Comparison of ENCODE assay signal across 9 mouse cellular contexts in the genomic region with DNA sequence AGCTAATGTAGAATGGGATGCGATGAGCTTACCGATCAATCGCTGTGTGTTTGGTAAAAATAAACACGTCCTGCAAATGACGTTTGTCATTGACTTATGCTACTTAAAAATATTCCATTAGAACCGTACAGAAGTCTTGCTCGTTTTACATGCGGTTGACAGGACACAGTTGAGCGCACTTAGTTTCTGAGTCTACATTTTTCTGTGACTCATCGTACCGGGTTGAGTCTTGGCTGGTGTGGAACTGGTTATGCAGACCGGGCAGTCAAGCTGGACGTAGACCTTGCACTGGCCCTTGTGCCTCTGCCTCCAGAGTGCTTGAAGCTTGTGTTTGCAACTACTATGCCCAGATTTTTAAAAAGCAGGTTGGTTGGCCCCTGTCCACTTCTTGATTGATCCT. TPM values are rescaled to one million over a fixed set of nuclear protein-coding genes. Genes with fewer than 3 reads are reported as not detected.
DNase-seq lines count a peak whose midpoint lies in the region; ATAC-seq and TF ChIP-seq lines count a peak whose summit lies in the region.
"Had no signal": no experiment of that assay in that cellular context is flagged by ENCODE, and none has a peak within 500 bp of the region (broad histone marks: within the 10 kb centered on the region; RNA-seq: fewer than 3 reads in every experiment).

No protein-coding gene starts in this region.

- H3K4me2 ChIP-seq in forebrain, embryonic 15.5 days (replicated peaks), result peak overlapping the region; percentile 89
- H3K4me2 ChIP-seq in kidney, embryonic 16.5 days (replicated peaks; ENCODE audit: low read depth, low read length), result peak overlapping the region; percentile 86
- H3K4me2 ChIP-seq in midbrain, embryonic 11.5 days, result peak overlapping the region; percentile 93

- DNase-seq in adrenal gland, adult 2 months, result peak; percentile 56
- DNase-seq in adrenal gland, adult 18-20 months (ENCODE audit: low spot score in 2 of 2), result no peak
- DNase-seq in thymus, adult 2 months, result no peak
- no peak for DNase-seq in thymus, postnatal 0 days (ENCODE audit: low spot score)
- DNase-seq in midbrain, embryonic 11.5 days (ENCODE audit: low spot score, missing footprints), result no peak

- H3K36me3 ChIP-seq in thymus, adult 2 months (ENCODE audit: control insufficient read depth, insufficient read depth, low read length), result peaks cover 25% of the 10 kb centered on the region
- H3K36me3 ChIP-seq in forebrain, embryonic 15.5 days, result peaks cover 29% of the 10 kb centered on the region
- H3K36me3 ChIP-seq in kidney, embryonic 16.5 days (ENCODE audit: insufficient read depth, low read length), result peaks cover 30% of the 10 kb centered on the region
- peaks cover 9% of the 10 kb centered on the region; the same call in 1 of the 2 replicates for H3K36me3 ChIP-seq in midbrain, embryonic 11.5 days (ENCODE audit: control insufficient read depth, insufficient read depth, low read length)

- WGBS in thymus, adult 2 months, result 9% methylated on average over 13 of the region's 13 CpGs
- WGBS in forebrain, embryonic 15.5 days, result 16% methylated on average over 13 of the region's 13 CpGs
- WGBS in kidney, embryonic 16.5 days, result 6% methylated on average over 13 of the region's 13 CpGs
- 14% methylated on average over 13 of the region's 13 CpGs for WGBS in midbrain, embryonic 11.5 days

- ATAC-seq in forebrain, embryonic 15.5 days (replicated peaks), result no peak
- peak; percentile 25; the same call in 1 of the 2 replicates for ATAC-seq in kidney, embryonic 16.5 days (ENCODE audit: low FRiP score, low TSS enrichment)
- no peak for ATAC-seq in midbrain, embryonic 11.5 days (ENCODE audit: low FRiP score)
- ATAC-seq in megakaryocyte-erythroid progenitor cell, adult 5-6 weeks (replicated peaks; ENCODE audit: low FRiP score, low TSS enrichment, poor library complexity, severe bottlenecking), result no peak

- H3K27ac ChIP-seq in thymus, adult 2 months (ENCODE audit: control insufficient read depth, insufficient read depth, low read length), result no peak overlapping the region
- 0 out of 2 replicates have a peak overlapping the region, but pooled peaks have one; percentile 93 for H3K27ac ChIP-seq in forebrain, embryonic 15.5 days (replicated peaks)
- peak overlapping the region; percentile 81 for H3K27ac ChIP-seq in kidney, embryonic 16.5 days (ENCODE audit: low read length)
- no peak overlapping the region for H3K27ac ChIP-seq in midbrain, embryonic 11.5 days (ENCODE audit: low read depth, low read length)

- peaks cover 6% of the 10 kb centered on the region for H3K4me1 ChIP-seq in thymus, adult 2 months (replicated peaks; ENCODE audit: control insufficient read depth, insufficient read depth, low read length)
- H3K4me1 ChIP-seq in forebrain, embryonic 15.5 days, result peaks cover 18% of the 10 kb centered on the region
- H3K4me1 ChIP-seq in kidney, embryonic 16.5 days (ENCODE audit: insufficient read depth, low read length), result peaks cover 11% of the 10 kb centered on the region
- peaks cover 7% of the 10 kb centered on the region for H3K4me1 ChIP-seq in midbrain, embryonic 11.5 days (ENCODE audit: control insufficient read depth, insufficient read depth, low read length)

- no peak for TF ChIP-seq POLR2A in thymus, adult 2 months (IDR thresholded peaks at IDR 0.05; ENCODE audit: control insufficient read depth, extremely low read depth, insufficient read depth, low read length, poor library complexity)

- no peak for TF ChIP-seq CTCF in thymus, adult 2 months (IDR thresholded peaks at IDR 0.05; ENCODE audit: borderline replicate concordance, control insufficient read depth, extremely low read depth, insufficient read depth, low read length, poor library complexity)

- no peaks in the 10 kb centered on the region for H3K9me3 ChIP-seq in forebrain, embryonic 15.5 days
- H3K9me3 ChIP-seq in kidney, embryonic 16.5 days (ENCODE audit: low read length), result no peaks in the 10 kb centered on the region
- no peaks in the 10 kb centered on the region for H3K9me3 ChIP-seq in midbrain, embryonic 11.5 days (ENCODE audit: control insufficient read depth, low read length)

- H3K9ac ChIP-seq in forebrain, embryonic 15.5 days (replicated peaks), result peak overlapping the region; percentile 89
- peak overlapping the region; percentile 87 for H3K9ac ChIP-seq in kidney, embryonic 16.5 days (replicated peaks; ENCODE audit: low read length)
- peak overlapping the region; percentile 89 for H3K9ac ChIP-seq in midbrain, embryonic 11.5 days (ENCODE audit: low read length)

- H3K27me3 ChIP-seq in thymus, adult 2 months (ENCODE audit: control insufficient read depth, insufficient read depth, low read length), result no peaks in the 10 kb centered on the region
- H3K27me3 ChIP-seq in forebrain, embryonic 15.5 days, result no peaks in the 10 kb centered on the region
- no peaks in the 10 kb centered on the region for H3K27me3 ChIP-seq in kidney, embryonic 16.5 days (ENCODE audit: insufficient read depth, low read length)
- H3K27me3 ChIP-seq in midbrain, embryonic 11.5 days (ENCODE audit: control insufficient read depth, insufficient read depth, low read length), result no peaks in the 10 kb centered on the region

- H3K4me3 ChIP-seq in thymus, adult 2 months (ENCODE audit: control insufficient read depth, insufficient read depth, low read length), result peak overlapping the region; percentile 73
- H3K4me3 ChIP-seq in forebrain, embryonic 15.5 days, result peak overlapping the region; percentile 78
- H3K4me3 ChIP-seq in kidney, embryonic 16.5 days (ENCODE audit: low read length), result peak overlapping the region; percentile 68
- H3K4me3 ChIP-seq in midbrain, embryonic 11.5 days (ENCODE audit: low read depth, low read length), result peak overlapping the region; percentile 93

RNA-seq across cellular contexts. Expression of a gene that starts 1.0 kb away (rescaled TPM):
- 10 to 100 TPM; 15.4 to 18.3 TPM for total RNA-seq in adrenal gland, adult 2 months (2021)
- 3.7 and 5.7 TPM in 2 replicates for polyA plus RNA-seq in adrenal gland, adult 2 months (2012; rRNA removed)
- 10 to 100 TPM; 16.8 to 21.0 TPM for total RNA-seq in adrenal gland, adult 18-20 months (2021)
- 15.7 and 17.7 TPM in 2 replicates for polyA plus RNA-seq in thymus, adult 2 months (2012; rRNA removed)
- 17.6 and 18.7 TPM in 2 replicates for polyA plus RNA-seq in thymus, postnatal 0 days (2015; fragmentation: Nextera tagmentation; extraction: Ambion mirVana)
- polyA plus RNA-seq in forebrain, embryonic 15.5 days (2015; fragmentation: Nextera tagmentation; extraction: Ambion mirVana), result 22.6 and 25.9 TPM in 2 replicates
- 26.2 and 27.1 TPM in 2 replicates for polyA plus RNA-seq in kidney, embryonic 16.5 days (2015; fragmentation: Nextera tagmentation; extraction: Ambion mirVana)
- polyA plus RNA-seq in midbrain, embryonic 11.5 days (2014; fragmentation: Nextera tagmentation; extraction: Ambion mirVana), result 34.1 and 38.8 TPM in 2 replicates
- 25.5 and 29.9 TPM in 2 replicates for total RNA-seq in megakaryocyte-erythroid progenitor cell, adult 5-6 weeks (2014; fragmentation: Nextera tagmentation)
- total RNA-seq in megakaryocyte-erythroid progenitor cell, adult 5-6 weeks (2017), result 34.2 and 37.9 TPM in 2 replicates

RNA-seq across cellular contexts. Expression of a gene that starts 36.3 kb away (rescaled TPM):
- not detected for total RNA-seq in adrenal gland, adult 2 months (2021)
- not detected in 2 replicates for polyA plus RNA-seq in adrenal gland, adult 2 months (2012; rRNA removed)
- total RNA-seq in adrenal gland, adult 18-20 months (2021), result not detected
- polyA plus RNA-seq in thymus, adult 2 months (2012; rRNA removed), result not detected in 2 replicates
- polyA plus RNA-seq in thymus, postnatal 0 days (2015; fragmentation: Nextera tagmentation; extraction: Ambion mirVana), result not detected in 2 replicates
- polyA plus RNA-seq in forebrain, embryonic 15.5 days (2015; fragmentation: Nextera tagmentation; extraction: Ambion mirVana), result not detected in 2 replicates
- polyA plus RNA-seq in kidney, embryonic 16.5 days (2015; fragmentation: Nextera tagmentation; extraction: Ambion mirVana), result not detected in 2 replicates
- not detected in 2 replicates for polyA plus RNA-seq in midbrain, embryonic 11.5 days (2014; fragmentation: Nextera tagmentation; extraction: Ambion mirVana)
- not detected in 2 replicates for total RNA-seq in megakaryocyte-erythroid progenitor cell, adult 5-6 weeks (2014; fragmentation: Nextera tagmentation)
- not detected in 2 replicates for total RNA-seq in megakaryocyte-erythroid progenitor cell, adult 5-6 weeks (2017)
- total RNA-seq: left cerebral cortex, postnatal 14 days had no signal

RNA-seq across cellular contexts. Expression of a gene that starts 41.6 kb away (rescaled TPM):
- not detected for total RNA-seq in adrenal gland, adult 2 months (2021)
- polyA plus RNA-seq in adrenal gland, adult 2 months (2012; rRNA removed), result 0.10 TPM in 1 of 2 replicates, not detected in the other
- not detected for total RNA-seq in adrenal gland, adult 18-20 months (2021)
- not detected in 2 replicates for polyA plus RNA-seq in thymus, adult 2 months (2012; rRNA removed)
- polyA plus RNA-seq in thymus, postnatal 0 days (2015; fragmentation: Nextera tagmentation; extraction: Ambion mirVana), result 0.07 and 0.09 TPM in 2 replicates
- 0.14 TPM in 1 of 2 replicates, not detected in the other for polyA plus RNA-seq in forebrain, embryonic 15.5 days (2015; fragmentation: Nextera tagmentation; extraction: Ambion mirVana)
- polyA plus RNA-seq in kidney, embryonic 16.5 days (2015; fragmentation: Nextera tagmentation; extraction: Ambion mirVana), result not detected in 2 replicates
- 0.10 TPM in 1 of 2 replicates, not detected in the other for polyA plus RNA-seq in midbrain, embryonic 11.5 days (2014; fragmentation: Nextera tagmentation; extraction: Ambion mirVana)
- total RNA-seq in megakaryocyte-erythroid progenitor cell, adult 5-6 weeks (2014; fragmentation: Nextera tagmentation), result not detected in 2 replicates
- not detected in 2 replicates for total RNA-seq in megakaryocyte-erythroid progenitor cell, adult 5-6 weeks (2017)
- total RNA-seq: left cerebral cortex, postnatal 14 days had no signal

Comparison
In these comparisons a context has a peak if more than half of its experiments do, and no peak if none do; other contexts are left out.
1. H3K27ac ChIP-seq: peak in forebrain, embryonic 15.5 days (single experiment) and kidney, embryonic 16.5 days (single experiment); none in thymus, adult 2 months (single experiment) and midbrain, embryonic 11.5 days (single experiment).
2. Peak in every context shown above with its lines, with median percentiles within 50 percentile points of each other: H3K4me3 ChIP-seq, H3K4me2 ChIP-seq and H3K9ac ChIP-seq.